Mouse (Mus musculus): ENCODE measurements around the gene Ctxn1.

The Ctxn1 gene

GRCm38 (mm10) chr8:4250306-4250970 lies 8.6 kb downstream of the Ctxn1 start:
- peak; percentile 93 for DNase-seq

- DNase-seq = no peak
These were observed 9.9 kb downstream of the Ctxn1 start for GRCm38 (mm10) chr8:4249213-4249612.

GRCm38 (mm10) chr8:4247951-4248540 lies 11.0 kb downstream of the Ctxn1 start, which contains the start of gene Tgfbr3l:
TSS of gene Tgfbr3l (plus strand) at chr8:4248214.
- DNase-seq = no peak

GRCm38 (mm10) chr8:4247241-4247640 lies 11.8 kb downstream of the Ctxn1 start:
- DNase-seq = no peak

GRCm38 (mm10) chr8:4245737-4246136 lies 13.3 kb downstream of the Ctxn1 start:
- DNase-seq = no peak

- no peak for DNase-seq
These were observed 14.0 kb downstream of the Ctxn1 start for GRCm38 (mm10) chr8:4245061-4245460.

- no peak for DNase-seq
These were observed 19.7 kb downstream of the Ctxn1 start for GRCm38 (mm10) chr8:4239193-4239890.

GRCm38 (mm10) chr8:4238434-4239192 lies 20.5 kb downstream of the Ctxn1 start, which contains the start of the genes Map2k7 and Gm49320:
TSS of gene Map2k7 (plus strand) at chr8:4238740.
TSS of gene Gm49320 (plus strand) at chr8:4238865.
- DNase-seq = peak; percentile 100

- no peak for DNase-seq
These were observed 21.1 kb downstream of the Ctxn1 start for GRCm38 (mm10) chr8:4237814-4238433.

- DNase-seq = no peak
These were observed 28.3 kb downstream of the Ctxn1 start for GRCm38 (mm10) chr8:4230612-4231351.

GRCm38 (mm10) chr8:4229784-4230183 lies 29.3 kb downstream of the Ctxn1 start:
- DNase-seq = no peak

- DNase-seq = no peak
These were observed 31.2 kb downstream of the Ctxn1 start for GRCm38 (mm10) chr8:4227919-4228318.

GRCm38 (mm10) chr8:4226739-4227347 lies 32.2 kb downstream of the Ctxn1 start, which contains the start of gene Lrrc8e:
TSS of gene Lrrc8e (plus strand) at chr8:4226827.
- no peak for DNase-seq

- DNase-seq = no peak
These were observed 32.8 kb downstream of the Ctxn1 start for GRCm38 (mm10) chr8:4226323-4226722.

- DNase-seq = no peak
These were observed 37.0 kb downstream of the Ctxn1 start for GRCm38 (mm10) chr8:4222059-4222458.

GRCm38 (mm10) chr8:4219617-4220016 lies 39.5 kb downstream of the Ctxn1 start:
- no peak for DNase-seq

GRCm38 (mm10) chr8:4216791-4217621 lies 42.1 kb downstream of the Ctxn1 start, which contains the start of gene Prr36:
TSS of gene Prr36 (minus strand) at chr8:4217459.
- DNase-seq = peak; percentile 66

GRCm38 (mm10) chr8:4216296-4216695 lies 42.8 kb downstream of the Ctxn1 start:
- DNase-seq = no peak

GRCm38 (mm10) chr8:4214006-4214980 lies 44.8 kb downstream of the Ctxn1 start:
- no peak for DNase-seq

Data from right cerebral cortex, postnatal 14 days (tissue).